Mouse (Mus musculus) kidney, adult 2 months (tissue): ENCODE data around the gene Ap4b1.

ENCODE experiments used
- CTCF ChIP-seq: fragments of 200-500 bp; conservative IDR thresholded peaks from 2 replicates; pipeline ENCODE4 v1.5.1; 2011; ENCODE audit warnings: low read depth, mild to moderate bottlenecking, control low read depth, low read length, moderate library complexity, mixed read lengths; ENCODE audit not compliant: insufficient read depth, insufficient read length
- POLR2A ChIP-seq: fragments of 200-500 bp; IDR thresholded peaks from one replicate; pipeline ENCODE4 v1.6.1; 2011; ENCODE audit warnings: low read depth, low read length, control low read depth

DNA sequence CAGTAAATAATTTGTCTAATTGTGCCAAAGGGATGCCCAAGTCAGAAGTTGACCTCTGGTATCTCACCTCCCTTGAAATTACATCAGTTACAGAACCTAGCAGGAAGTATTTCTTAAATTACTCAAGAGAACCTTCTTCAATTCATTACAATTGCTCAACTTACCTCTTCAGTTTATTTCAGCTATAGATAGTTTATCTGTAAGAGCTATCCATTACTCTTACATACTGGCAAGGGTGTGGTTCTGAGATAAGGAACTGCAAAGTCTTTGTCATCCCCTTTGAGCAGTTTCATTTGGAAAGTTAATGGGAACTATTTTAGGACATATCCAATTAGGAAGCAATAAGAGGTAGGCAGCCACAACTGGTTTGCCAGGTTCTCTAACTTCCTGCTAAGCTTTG is 23.1 kb downstream of the Ap4b1 start, which contains the start of gene Bcl2l15:
- TF ChIP-seq CTCF, result no peak
- no peak for TF ChIP-seq POLR2A
